Mouse (Mus musculus) cortical plate, adult 2 months (tissue): ENCODE results near the gene Mmp25. TPM values are rescaled to one million over a fixed set of nuclear protein-coding genes. Genes with fewer than 3 reads are reported as not detected.
A peak's percentile ranks its signal among the peaks of the same experiment; 100 is the strongest.

Source experiments
- H3K27ac ChIP-seq: fragments of 200-500 bp; 2 replicates; pipeline ENCODE4 v1.5.1; 2012; ENCODE audit warnings: low read length, control low read depth, inconsistent platforms; ENCODE audit not compliant: insufficient read depth
- H3K4me1 ChIP-seq: fragments of 200-500 bp; 2 replicates; pipeline ENCODE4 v1.6.1; 2011; ENCODE audit warnings: low read length; ENCODE audit not compliant: control insufficient read depth, insufficient read depth
- H3K4me3 ChIP-seq: fragments of 200-500 bp; 2 replicates; pipeline ENCODE4 v1.5.1; 2011; ENCODE audit warnings: mild to moderate bottlenecking, low read length, control low read depth; ENCODE audit not compliant: insufficient read depth
- CTCF ChIP-seq: fragments of 200-500 bp; IDR thresholded peaks from 2 replicates; pipeline ENCODE4 v1.5.1; 2011; ENCODE audit warnings: mild to moderate bottlenecking, control low read depth, low read length; ENCODE audit not compliant: insufficient read depth; ENCODE audit errors: extremely low read depth
- POLR2A ChIP-seq: fragments of 200-500 bp; IDR thresholded peaks from 2 replicates; pipeline ENCODE4 v1.6.1; 2011; ENCODE audit warnings: mild to moderate bottlenecking, low read length, control low read depth; ENCODE audit not compliant: insufficient read depth; ENCODE audit errors: extremely low read depth
- polyA plus RNA-seq: library from polyadenylated mRNA; depleted of rRNA; stranded (reverse); fragments of >200 nt; gene quantifications from 2 replicates; pipeline ENCODE4 v1.2.3, GENCODE M21; 2012

The Mmp25 gene
- polyA plus RNA-seq, 1 experiment: 0.23 TPM

GRCm38 (mm10) chr17:23631241-23631640, 13.8 kb downstream of the Mmp25 start:
- H3K27ac ChIP-seq: no peak overlapping the region
- no peak for TF ChIP-seq CTCF
- TF ChIP-seq POLR2A: no peak
- no peak overlapping the region for H3K4me3 ChIP-seq
- no peaks in the 10 kb centered on the region for H3K4me1 ChIP-seq

DNA sequence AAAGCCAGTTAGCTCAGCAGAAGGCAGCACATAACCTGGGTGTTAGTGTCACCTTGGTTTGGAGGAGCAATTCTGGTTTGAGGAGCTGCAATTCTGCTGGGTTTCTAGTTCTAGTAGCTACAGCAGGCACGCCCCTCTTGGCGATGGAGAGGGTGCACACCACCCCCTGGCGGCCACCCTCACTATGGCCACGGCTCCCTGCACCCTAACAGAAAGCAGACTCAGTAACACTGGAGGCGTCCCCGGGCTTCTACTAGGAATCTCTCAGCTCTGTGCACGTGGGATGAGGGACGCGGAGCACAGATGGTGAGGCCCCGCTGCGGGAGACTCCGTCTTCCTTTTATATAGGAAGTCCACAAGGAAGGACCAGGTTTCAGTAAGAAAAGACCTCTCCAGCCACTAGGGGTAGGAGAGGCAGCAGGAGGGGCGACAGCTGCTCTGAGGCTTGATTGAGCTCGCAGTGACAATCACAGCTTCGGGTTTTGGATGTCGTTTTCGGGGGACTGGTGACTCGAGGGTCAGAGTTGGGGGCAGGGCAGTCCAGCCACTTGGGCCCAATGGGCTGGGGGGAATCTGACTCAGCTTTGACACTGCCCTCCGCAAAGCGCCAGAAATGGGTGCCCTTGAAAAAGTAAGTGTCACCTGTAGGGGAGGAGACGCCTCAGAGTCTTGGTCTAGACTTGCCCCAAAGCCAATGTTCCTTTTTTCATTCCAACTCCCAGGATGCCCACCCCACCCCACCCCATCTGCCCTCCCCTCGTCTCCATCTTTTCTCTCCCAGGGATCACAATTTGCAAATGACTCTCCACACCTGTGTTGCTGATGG, 14.7 kb downstream of the Mmp25 start:
- TF ChIP-seq CTCF: peak; percentile 62
- TF ChIP-seq POLR2A: no peak
- H3K27ac ChIP-seq: no peak overlapping the region
- H3K4me3 ChIP-seq: no peak overlapping the region
- H3K4me1 ChIP-seq: no peaks in the 10 kb centered on the region

GRCm38 (mm10) chr17:23627813-23628212, 17.3 kb downstream of the Mmp25 start:
- Histone ChIP-seq H3K4me3 (no peak overlapping the region), H3K4me1 (no peaks in the 10 kb centered on the region), H3K27ac (no peak overlapping the region)
- no peak for TF ChIP-seq CTCF
- TF ChIP-seq POLR2A: no peak

DNA sequence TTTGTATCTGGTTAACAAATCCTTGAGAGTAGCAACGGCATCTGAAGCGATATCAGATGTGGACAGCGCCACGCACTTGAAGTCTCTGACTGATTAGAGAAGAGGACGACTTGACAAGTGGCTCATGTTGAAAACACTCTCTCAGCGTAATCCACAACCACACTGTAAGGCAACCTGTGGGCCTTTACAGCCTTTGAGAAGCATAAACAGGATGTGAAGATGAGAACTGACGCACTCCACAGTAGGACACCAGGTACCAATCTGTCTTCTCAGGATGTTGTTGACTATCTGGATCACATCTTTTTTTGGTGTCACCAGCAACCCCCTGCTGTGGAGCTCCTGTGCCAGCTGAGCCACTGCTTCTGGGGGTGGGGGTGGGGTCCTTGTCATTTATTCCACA, 24.7 kb downstream of the Mmp25 start:
- Histone ChIP-seq H3K4me3 (no peak overlapping the region), H3K4me1 (no peaks in the 10 kb centered on the region), H3K27ac (no peak overlapping the region)
- TF ChIP-seq CTCF (no peak), POLR2A (no peak)

- TF ChIP-seq CTCF: no peak
- TF ChIP-seq POLR2A: no peak
- Histone ChIP-seq H3K27ac (no peak overlapping the region), H3K4me3 (no peak overlapping the region), H3K4me1 (no peaks in the 10 kb centered on the region)
Measured at GRCm38 (mm10) chr17:23617087-23617486, 28.0 kb downstream of the Mmp25 start.

DNA sequence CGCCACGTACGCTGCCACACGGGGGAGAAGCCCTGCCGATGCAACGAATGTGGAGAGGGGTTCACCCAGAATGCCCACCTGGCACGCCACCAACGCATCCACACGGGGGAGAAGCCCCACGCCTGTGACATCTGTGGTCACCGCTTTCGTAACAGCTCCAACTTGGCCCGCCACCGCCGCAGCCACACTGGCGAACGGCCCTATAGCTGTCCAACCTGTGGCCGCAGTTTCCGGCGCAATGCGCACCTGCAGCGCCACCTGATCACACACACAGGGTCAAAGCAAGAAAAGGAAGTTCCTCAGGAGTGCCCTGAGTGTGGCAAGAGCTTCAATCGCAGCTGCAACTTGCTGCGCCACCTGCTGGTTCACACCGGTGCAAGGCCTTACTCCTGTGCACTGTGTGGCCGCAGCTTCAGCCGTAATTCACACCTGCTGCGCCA, 34.7 kb downstream of the Mmp25 start:
- H3K4me1 ChIP-seq: no peaks in the 10 kb centered on the region
- no peak overlapping the region for H3K27ac ChIP-seq
- TF ChIP-seq POLR2A: no peak
- peak; percentile 40; the same call in 1 of the 2 replicates for TF ChIP-seq CTCF
- no peak overlapping the region for H3K4me3 ChIP-seq

GRCm38 (mm10) chr17:23609612-23610011, 35.5 kb downstream of the Mmp25 start:
- no peak for TF ChIP-seq POLR2A
- TF ChIP-seq CTCF: no peak
- Histone ChIP-seq H3K4me1 (no peaks in the 10 kb centered on the region), H3K4me3 (no peak overlapping the region), H3K27ac (no peak overlapping the region)

DNA sequence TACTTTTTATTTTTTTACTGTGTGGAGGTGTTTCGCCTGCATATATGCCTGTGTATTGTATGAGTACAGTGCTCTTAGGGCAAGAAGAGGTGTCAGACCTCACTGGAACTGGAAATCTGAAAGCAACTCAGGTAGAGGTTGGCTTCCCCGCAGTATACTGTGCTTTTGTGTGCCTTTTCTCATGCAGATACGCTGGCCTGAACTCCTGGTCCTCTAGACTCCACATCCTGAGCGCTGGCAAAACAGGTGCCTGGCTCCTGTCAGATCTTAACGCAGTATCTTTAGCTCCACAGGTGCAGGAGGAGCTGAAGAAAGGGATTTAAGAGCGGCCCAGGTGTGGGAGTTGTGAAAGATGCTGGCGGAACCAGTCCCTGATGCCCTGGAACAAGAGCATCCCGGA, 39.9 kb downstream of the Mmp25 start:
- H3K4me1 ChIP-seq: no peaks in the 10 kb centered on the region
- no peak for TF ChIP-seq POLR2A
- no peak for TF ChIP-seq CTCF
- no peak overlapping the region for H3K27ac ChIP-seq
- no peak overlapping the region for H3K4me3 ChIP-seq

DNA sequence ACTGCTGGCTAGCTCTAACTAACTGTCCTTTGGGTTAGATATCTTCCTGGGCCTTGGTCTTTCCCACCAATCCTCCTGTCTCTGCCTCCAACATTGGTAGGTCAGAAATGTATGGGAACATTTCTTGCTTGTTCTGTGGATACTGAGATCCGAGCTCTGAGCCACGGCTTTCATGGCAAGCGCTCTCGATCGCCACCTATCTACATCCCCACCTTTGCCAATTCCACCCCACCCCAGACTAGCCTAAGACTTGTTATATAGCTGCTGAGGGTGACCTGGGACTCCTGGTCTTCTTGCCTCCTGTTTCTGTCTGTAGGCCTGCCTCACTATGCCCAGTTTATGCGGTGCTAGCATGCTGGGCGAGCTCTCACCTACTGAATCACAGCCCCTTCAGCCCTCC, 40.7 kb downstream of the Mmp25 start:
- Histone ChIP-seq H3K4me3 (no peak overlapping the region), H3K27ac (no peak overlapping the region), H3K4me1 (no peaks in the 10 kb centered on the region)
- TF ChIP-seq CTCF (no peak), POLR2A (no peak)

DNA sequence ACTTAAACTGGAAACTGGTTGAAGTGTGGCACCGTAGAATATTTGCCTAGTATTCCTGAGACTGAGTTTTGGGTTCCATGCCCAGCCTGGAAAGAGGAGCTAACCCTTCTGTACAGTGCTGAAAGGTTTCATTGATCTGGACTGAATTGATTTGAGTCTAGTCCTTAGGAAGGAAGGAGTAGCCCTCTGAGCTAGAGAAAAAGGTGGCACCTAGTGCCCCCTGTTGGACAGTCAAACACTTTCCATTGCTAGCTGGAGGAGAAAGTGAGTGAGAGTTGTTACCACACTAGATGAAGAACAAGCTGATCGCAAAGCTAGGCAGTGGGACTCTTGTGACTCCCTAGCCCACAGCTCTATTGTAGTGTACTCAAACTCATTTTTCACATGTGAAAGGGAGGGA, 41.5 kb downstream of the Mmp25 start:
- H3K4me3 ChIP-seq: no peak overlapping the region
- TF ChIP-seq CTCF: peak; percentile 50; the same call in 1 of the 2 replicates
- TF ChIP-seq POLR2A: no peak
- H3K4me1 ChIP-seq: no peaks in the 10 kb centered on the region
- H3K27ac ChIP-seq: no peak overlapping the region

GRCm38 (mm10) chr17:23603077-23603476, 42.0 kb downstream of the Mmp25 start:
- no peaks in the 10 kb centered on the region for H3K4me1 ChIP-seq
- TF ChIP-seq CTCF: no peak
- no peak overlapping the region for H3K4me3 ChIP-seq
- no peak overlapping the region for H3K27ac ChIP-seq
